Mouse (Mus musculus) G1E (cell line): ENCODE measurements around the gene Arhgdia.

Source experiments
- CTCF ChIP-seq: IDR thresholded peaks from 2 replicates; pipeline ENCODE4 v1.5.1; 2012; ENCODE audit warnings: low read depth, low read length, inconsistent platforms, mixed read lengths
- GATA1 ChIP-seq: IDR thresholded peaks from 2 replicates; pipeline ENCODE4 v1.6.1; 2012; ENCODE audit warnings: borderline replicate concordance, low read length, inconsistent platforms, mixed read lengths
- GATA2 ChIP-seq: IDR thresholded peaks from 2 replicates; pipeline ENCODE4 v1.6.1; 2012; ENCODE audit warnings: low read depth, low read length, inconsistent platforms, borderline replicate concordance
- POLR2AphosphoS5 ChIP-seq: IDR thresholded peaks from 2 replicates; pipeline ENCODE4 v1.6.1; 2012; ENCODE audit warnings: low read depth, low read length, inconsistent platforms; ENCODE audit not compliant: insufficient replicate concordance

DNA sequence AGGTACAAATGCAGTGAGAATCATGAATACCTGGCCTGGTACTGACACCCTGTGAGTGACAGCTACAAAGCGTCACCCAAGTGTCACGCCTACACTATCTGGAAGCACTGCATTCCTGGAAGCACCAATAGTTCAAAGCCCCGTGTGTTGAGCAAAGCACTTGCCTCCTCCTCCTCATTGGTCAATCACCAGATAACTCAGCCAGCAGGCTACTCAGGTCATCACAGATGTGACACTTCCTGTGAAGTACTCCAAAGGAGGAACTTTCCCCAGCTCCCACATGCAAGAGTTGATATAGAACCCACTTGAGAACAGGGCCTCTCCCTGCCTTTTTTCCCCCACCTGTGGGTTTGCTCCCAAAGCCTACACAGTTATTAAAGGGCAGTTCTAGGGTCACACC, 10.3 kb downstream of the Arhgdia start:
- TF ChIP-seq CTCF: no peak
- TF ChIP-seq GATA1: no peak
- no peak for TF ChIP-seq POLR2AphosphoS5
- no peak for TF ChIP-seq GATA2
